Mouse (Mus musculus) G1E (cell line): ENCODE results near the gene 1700001K19Rik. TPM values are rescaled to one million over a fixed set of nuclear protein-coding genes. Genes with fewer than 3 reads are reported as not detected.
"Not testable (repeated sequence)": the region's sequence is repeated elsewhere in the genome, so short reads cannot be mapped to it uniquely, and the experiment has no call there.

Source experiments
- ATAC-seq: 2 replicates; pipeline ENCODE4 v1.8.0; 2016; ENCODE audit warnings: mild to moderate bottlenecking; ENCODE audit not compliant: insufficient number of reproducible peaks, poor library complexity, low FRiP score, severe bottlenecking; ENCODE audit errors: extremely low read depth
- DNase-seq: peaks from one replicate; pipeline ENCODE4 v3.0.0; 2012; ENCODE audit warnings: low spot score
- H3K27me3 ChIP-seq: 2 replicates; pipeline ENCODE4 v1.6.1; 2012; ENCODE audit warnings: mild to moderate bottlenecking, low read length, inconsistent platforms; ENCODE audit not compliant: insufficient read depth
- H3K36me3 ChIP-seq: replicated peaks from 2 replicates; pipeline ENCODE3; 2012; ENCODE audit warnings: mild to moderate bottlenecking, inconsistent platforms
- H3K4me1 ChIP-seq: 2 replicates; pipeline ENCODE4 v1.6.1; 2012; ENCODE audit warnings: low read depth, low read length, inconsistent platforms, mixed read lengths; ENCODE audit not compliant: insufficient read depth
- H3K4me3 ChIP-seq: 2 replicates; pipeline ENCODE4 v1.5.1; 2012; ENCODE audit warnings: low read depth, mild to moderate bottlenecking, inconsistent platforms, low read length, moderate library complexity, mixed read lengths
- H3K9me3 ChIP-seq: replicated peaks from 2 replicates; pipeline ENCODE4 v1.6.1; 2012; ENCODE audit warnings: inconsistent platforms
- CTCF ChIP-seq: IDR thresholded peaks from 2 replicates; pipeline ENCODE4 v1.5.1; 2012; ENCODE audit warnings: low read depth, low read length, inconsistent platforms, mixed read lengths
- GATA1 ChIP-seq: IDR thresholded peaks from 2 replicates; pipeline ENCODE4 v1.6.1; 2012; ENCODE audit warnings: borderline replicate concordance, low read length, inconsistent platforms, mixed read lengths
- GATA2 ChIP-seq: IDR thresholded peaks from 2 replicates; pipeline ENCODE4 v1.6.1; 2012; ENCODE audit warnings: low read depth, low read length, inconsistent platforms, borderline replicate concordance
- POLR2AphosphoS5 ChIP-seq: IDR thresholded peaks from 2 replicates; pipeline ENCODE4 v1.6.1; 2012; ENCODE audit warnings: low read depth, low read length, inconsistent platforms; ENCODE audit not compliant: insufficient replicate concordance
- TAL1 ChIP-seq: conservative IDR thresholded peaks from 2 replicates; pipeline ENCODE4 v1.6.1; 2012; ENCODE audit warnings: low read depth, low read length, inconsistent platforms, mixed read lengths
- polyA plus RNA-seq: library from polyadenylated mRNA; stranded (reverse); fragments of >175 nt; gene quantifications from 2 replicates; pipeline ENCODE4 v1.2.3, GENCODE M21; 2012
- total RNA-seq, 2 experiments: library from RNA; stranded (forward) in 1 of 2; stranded (reverse) in 1 of 2; fragments of 200-1000 nt in 1 of 2; fragments of >200 nt in 1 of 2; fragmentation: Nextera tagmentation in 1 of 2; gene quantifications; 2 replicates each; pipeline ENCODE4 v1.2.3; 2014 to 2017

Gene 1700001K19Rik
- total and polyA plus RNA-seq, 3 experiments, result not detected

- Histone ChIP-seq H3K4me3 (peak within 1 kb of the TSS; percentile 42; the same call in 1 of the 2 replicates), H3K9me3 (no peaks in the 10 kb centered on the region)
Observed at GRCm38 (mm10) chr12:110702556-110702955, 20.1 kb upstream of the 1700001K19Rik start, which contains the start of gene Hsp90aa1. Hsp90aa1 (minus strand) TSS chr12:110702728.

GRCm38 (mm10) chr12:110701363-110701762 is 18.9 kb upstream of the 1700001K19Rik start:
- not testable (repeated sequence) for H3K9me3 ChIP-seq, H3K27me3 ChIP-seq, H3K36me3 ChIP-seq
- peak overlapping the region; percentile 60; the same call in 1 of the 2 replicates for H3K4me3 ChIP-seq
- DNase-seq (peak; percentile 44), ATAC-seq (peak; percentile 24; the same call in 1 of the 2 replicates)
- H3K4me1 ChIP-seq, result peaks cover 82% of the 10 kb centered on the region

More at GRCm38 (mm10) chr12:110702556-110702955, 20.1 kb upstream of the 1700001K19Rik start, which contains the start of gene Hsp90aa1:
- Histone ChIP-seq H3K27me3 (peaks cover 9% of the 10 kb centered on the region), H3K4me1 (peaks cover 85% of the 10 kb centered on the region), H3K36me3 (no peaks in the 10 kb centered on the region)
- DNase-seq (no peak), ATAC-seq (no peak)
- TF ChIP-seq GATA1 (no peak), TAL1 (no peak)

- no peak for DNase-seq
- Histone ChIP-seq H3K9me3 (no peaks in the 10 kb centered on the region), H3K4me1 (peaks cover 78% of the 10 kb centered on the region), H3K4me3 (peak overlapping the region; percentile 60; the same call in 1 of the 2 replicates), H3K27me3 (peaks cover 8% of the 10 kb centered on the region), H3K36me3 (peaks cover 3% of the 10 kb centered on the region)
- no peak for TF ChIP-seq TAL1
- TF ChIP-seq GATA1, result no peak
- TF ChIP-seq POLR2AphosphoS5, result no peak
- no peak for TF ChIP-seq CTCF
- no peak for TF ChIP-seq GATA2
- ATAC-seq, result no peak
Observed at GRCm38 (mm10) chr12:110700730-110701129, 18.3 kb upstream of the 1700001K19Rik start.

- TF ChIP-seq POLR2AphosphoS5, result no peak
- no peak for TF ChIP-seq GATA2
- no peak for TF ChIP-seq CTCF
- no peak for TF ChIP-seq TAL1
- no peak for TF ChIP-seq GATA1
- peak overlapping the region; percentile 66; the same call in 1 of the 2 replicates for H3K4me3 ChIP-seq
- peaks cover 17% of the 10 kb centered on the region for H3K36me3 ChIP-seq
- no peaks in the 10 kb centered on the region for H3K27me3 ChIP-seq
- H3K4me1 ChIP-seq, result peaks cover 76% of the 10 kb centered on the region
- H3K9me3 ChIP-seq, result no peaks in the 10 kb centered on the region
- ATAC-seq, result peak; percentile 0; the same call in 1 of the 2 replicates
- no peak for DNase-seq
Observed at GRCm38 (mm10) chr12:110699171-110699547, 16.7 kb upstream of the 1700001K19Rik start.

- peak; percentile 54 for DNase-seq
- Histone ChIP-seq H3K36me3 (peaks cover 19% of the 10 kb centered on the region), H3K4me3 (peak overlapping the region; percentile 66), H3K9me3 (no peaks in the 10 kb centered on the region), H3K4me1 (peaks cover 75% of the 10 kb centered on the region), H3K27me3 (no peaks in the 10 kb centered on the region)
- no peak for TF ChIP-seq GATA2
- TF ChIP-seq POLR2AphosphoS5, result no peak
- TF ChIP-seq TAL1, result peak; percentile 31; the same call in 1 of the 2 replicates
- ATAC-seq, result peak; percentile 32
Observed at GRCm38 (mm10) chr12:110698523-110699170, 16.2 kb upstream of the 1700001K19Rik start.

- no peak for TF ChIP-seq TAL1
- no peak for TF ChIP-seq POLR2AphosphoS5
- TF ChIP-seq GATA1, result no peak
- no peak for TF ChIP-seq CTCF
- no peak for TF ChIP-seq GATA2
- H3K27me3 ChIP-seq, result no peaks in the 10 kb centered on the region
- peaks cover 72% of the 10 kb centered on the region for H3K4me1 ChIP-seq
- peak overlapping the region; percentile 66; the same call in 1 of the 2 replicates for H3K4me3 ChIP-seq
- no peak for DNase-seq
- ATAC-seq, result no peak
- H3K36me3 ChIP-seq, result peaks cover 22% of the 10 kb centered on the region
- H3K9me3 ChIP-seq, result no peaks in the 10 kb centered on the region
Observed at GRCm38 (mm10) chr12:110698080-110698479, 15.7 kb upstream of the 1700001K19Rik start.

- DNase-seq, result no peak
- Histone ChIP-seq H3K27me3 (no peaks in the 10 kb centered on the region), H3K4me1 (peaks cover 69% of the 10 kb centered on the region), H3K9me3 (no peaks in the 10 kb centered on the region), H3K36me3 (peaks cover 27% of the 10 kb centered on the region), H3K4me3 (peak overlapping the region; percentile 97; the same call in 1 of the 2 replicates)
- TF ChIP-seq GATA1, result no peak
- TF ChIP-seq TAL1, result no peak
- TF ChIP-seq GATA2, result no peak
- no peak for TF ChIP-seq CTCF
- ATAC-seq, result no peak
Observed at GRCm38 (mm10) chr12:110697457-110697856, 15.0 kb upstream of the 1700001K19Rik start.
